Mouse (Mus musculus): Measurements from ENCODE around the gene Smarcd3. TPM values are rescaled to one million over a fixed set of nuclear protein-coding genes. Genes with fewer than 3 reads are reported as not detected.

Smarcd3 gene
- polyA plus RNA-seq, 1 experiment from 2014 or later = 44.2 TPM

DNA sequence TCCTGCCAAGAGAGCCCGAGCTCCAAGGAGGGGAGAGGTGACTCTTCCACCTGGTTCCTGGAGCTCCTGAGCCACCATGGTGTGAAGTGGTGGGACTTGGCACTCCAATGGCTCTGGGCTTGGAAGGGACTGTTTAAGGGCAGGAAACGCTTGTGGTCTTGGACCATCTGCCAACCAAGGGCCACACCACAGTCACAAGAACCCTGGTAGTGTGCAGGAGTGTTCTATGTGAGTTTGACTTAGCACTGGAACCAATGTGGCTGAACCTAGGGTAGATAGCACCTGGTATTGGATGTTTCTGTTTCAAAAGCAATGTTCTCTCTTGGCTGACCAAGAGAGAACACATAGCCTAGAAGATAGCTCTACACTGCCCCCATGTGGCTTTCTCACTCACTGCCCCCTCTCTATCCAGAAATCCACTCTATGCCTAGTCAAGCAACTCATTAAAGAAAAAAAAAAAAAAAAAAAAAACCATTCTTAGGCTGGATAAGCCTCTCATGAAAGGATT is 26.9 kb downstream of the Smarcd3 start:
- H3K4me3 ChIP-seq (ENCODE audit: low read depth, low read length) = no peak overlapping the region
- no peak for ATAC-seq (ENCODE audit: insufficient number of reproducible peaks, low FRiP score, low TSS enrichment, low read depth)

DNA sequence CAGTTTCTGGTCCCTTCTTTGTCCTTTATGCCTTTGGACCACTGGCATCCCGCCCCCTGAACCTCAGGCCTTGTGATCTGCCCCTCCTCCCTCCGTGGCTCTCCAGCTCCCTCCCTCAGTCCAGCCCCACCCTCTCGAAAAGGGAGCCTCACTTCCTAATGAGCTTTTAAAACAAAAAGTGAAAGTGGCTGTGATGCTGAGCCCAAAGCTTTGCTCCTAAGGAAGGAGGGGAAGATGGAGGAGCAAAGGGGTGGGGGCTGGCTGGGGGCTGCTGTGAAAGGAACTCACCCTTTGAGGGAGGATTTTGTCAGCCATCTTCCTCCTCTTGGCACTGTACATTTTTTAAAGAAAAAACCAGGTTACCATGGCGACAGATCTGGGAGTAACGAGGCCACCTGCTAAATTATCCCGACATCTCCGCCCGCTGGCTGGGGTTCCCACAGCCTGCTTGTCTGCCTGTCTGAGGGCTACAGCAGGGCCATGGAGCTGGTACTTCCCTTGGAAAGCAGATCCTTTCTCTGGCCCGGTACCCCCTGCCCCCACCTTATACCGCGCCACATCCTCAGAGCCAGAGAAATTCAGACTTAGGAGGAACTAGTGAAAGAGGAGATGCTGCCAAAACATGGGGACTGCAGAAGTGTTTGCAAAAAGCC is 27.6 kb downstream of the Smarcd3 start:
- H3K27ac ChIP-seq (replicated peaks; ENCODE audit: low read depth, low read length) = no peak overlapping the region
- no peaks in the 10 kb centered on the region for H3K27me3 ChIP-seq (ENCODE audit: control insufficient read depth, insufficient read depth, low read length)
- H3K9ac ChIP-seq (ENCODE audit: low read length) = peak overlapping the region; percentile 3; the same call in 1 of the 2 replicates
- H3K9me3 ChIP-seq (ENCODE audit: control insufficient read depth, low read length) = no peaks in the 10 kb centered on the region
- peaks cover 3% of the 10 kb centered on the region; the same call in 1 of the 2 replicates for H3K36me3 ChIP-seq (ENCODE audit: control insufficient read depth, insufficient read depth, low read length)
- no peak overlapping the region for H3K4me2 ChIP-seq (ENCODE audit: low read depth, severe bottlenecking)
- 24% methylated on average over 11 of the region's 11 CpGs for WGBS
- DNase-seq (ENCODE audit: low spot score) (no peak), ATAC-seq (ENCODE audit: insufficient number of reproducible peaks, low FRiP score, low TSS enrichment, low read depth) (no peak)
- H3K4me3 ChIP-seq (ENCODE audit: low read depth, low read length) = no peak overlapping the region
- peaks cover 25% of the 10 kb centered on the region for H3K4me1 ChIP-seq (ENCODE audit: control insufficient read depth, insufficient read depth, low read length)

More for the DNA sequence above, 26.9 kb downstream of the Smarcd3 start:
- DNase-seq (ENCODE audit: low spot score) = peak; percentile 87
- H3K4me2 ChIP-seq (ENCODE audit: low read depth, severe bottlenecking) = no peak overlapping the region
- H3K9ac ChIP-seq (ENCODE audit: low read length) = no peak overlapping the region; the same call in 1 of the 2 replicates
- peaks cover 3% of the 10 kb centered on the region; the same call in 1 of the 2 replicates for H3K36me3 ChIP-seq (ENCODE audit: control insufficient read depth, insufficient read depth, low read length)
- H3K27me3 ChIP-seq (ENCODE audit: control insufficient read depth, insufficient read depth, low read length) = no peaks in the 10 kb centered on the region
- H3K4me1 ChIP-seq (ENCODE audit: control insufficient read depth, insufficient read depth, low read length) = peaks cover 29% of the 10 kb centered on the region
- no peak overlapping the region for H3K27ac ChIP-seq (replicated peaks; ENCODE audit: low read depth, low read length)
- 64% methylated on average over 2 of the region's 2 CpGs for WGBS
- H3K9me3 ChIP-seq (ENCODE audit: control insufficient read depth, low read length) = no peaks in the 10 kb centered on the region

DNA sequence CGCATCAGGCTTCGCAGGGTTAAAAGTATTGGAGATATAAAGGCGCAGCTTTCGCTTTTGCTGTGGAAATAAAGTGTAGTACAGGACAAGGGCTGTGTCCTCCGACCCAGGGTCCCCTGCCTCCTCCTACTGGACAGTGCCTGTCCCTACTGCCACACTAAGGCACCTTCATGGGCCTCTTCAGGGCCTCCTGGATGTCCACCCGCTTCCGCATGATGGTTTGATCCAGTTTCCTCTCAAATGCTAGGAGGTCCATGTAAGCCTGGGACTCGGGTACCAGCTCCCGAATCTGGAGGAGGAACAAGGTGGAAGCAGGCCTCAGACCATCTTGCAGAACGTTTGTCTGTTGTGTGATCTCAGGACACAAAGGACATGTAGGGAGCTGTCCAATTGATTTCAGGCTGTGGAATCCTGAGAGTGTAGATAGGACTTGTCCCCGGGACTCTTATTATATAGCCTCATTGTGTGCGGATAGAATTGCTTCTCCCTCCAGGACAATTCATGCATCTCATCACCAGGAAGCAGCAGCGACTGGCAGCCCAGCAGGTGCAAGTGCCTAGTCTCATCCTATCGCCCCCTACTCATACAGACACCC is 28.3 kb downstream of the Smarcd3 start:
- Histone ChIP-seq H3K9me3 (ENCODE audit: control insufficient read depth, low read length) (no peaks in the 10 kb centered on the region), H3K4me1 (ENCODE audit: control insufficient read depth, insufficient read depth, low read length) (peaks cover 26% of the 10 kb centered on the region), H3K4me2 (ENCODE audit: low read depth, severe bottlenecking) (no peak overlapping the region), H3K36me3 (ENCODE audit: control insufficient read depth, insufficient read depth, low read length) (peaks cover 3% of the 10 kb centered on the region; the same call in 1 of the 2 replicates), H3K27me3 (ENCODE audit: control insufficient read depth, insufficient read depth, low read length) (no peaks in the 10 kb centered on the region), H3K4me3 (ENCODE audit: low read depth, low read length) (no peak overlapping the region), H3K9ac (ENCODE audit: low read length) (no peak overlapping the region), H3K27ac (replicated peaks; ENCODE audit: low read depth, low read length) (no peak overlapping the region)
- no peak for ATAC-seq (ENCODE audit: insufficient number of reproducible peaks, low FRiP score, low TSS enrichment, low read depth)
- no peak for DNase-seq (ENCODE audit: low spot score)
- 69% methylated on average over 14 of the region's 14 CpGs for WGBS

DNA sequence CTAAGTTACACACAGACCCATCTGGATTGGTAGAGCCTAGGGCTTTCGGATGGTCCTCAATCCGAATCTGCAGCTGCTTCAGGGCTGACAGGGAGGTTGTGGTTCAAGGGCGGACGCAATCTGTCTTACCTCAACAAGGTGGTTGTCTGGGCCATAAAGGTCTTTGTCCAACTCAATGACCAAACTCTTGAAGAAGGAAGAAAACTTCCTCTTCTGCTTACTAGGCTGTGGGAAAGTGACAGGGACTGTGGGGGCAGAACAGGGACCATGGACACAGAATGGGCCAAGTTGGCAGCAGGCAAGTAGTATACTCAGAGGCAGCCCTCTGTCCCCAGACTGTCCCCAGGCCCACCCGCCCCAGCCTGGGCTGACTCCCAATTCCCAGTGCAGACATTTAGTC is 28.9 kb downstream of the Smarcd3 start:
- H3K27me3 ChIP-seq (ENCODE audit: control insufficient read depth, insufficient read depth, low read length) = no peaks in the 10 kb centered on the region
- H3K4me3 ChIP-seq (ENCODE audit: low read depth, low read length) = no peak overlapping the region
- no peaks in the 10 kb centered on the region for H3K9me3 ChIP-seq (ENCODE audit: control insufficient read depth, low read length)
- WGBS = 94% methylated on average over 5 of the region's 5 CpGs
- ATAC-seq (ENCODE audit: insufficient number of reproducible peaks, low FRiP score, low TSS enrichment, low read depth) = no peak
- H3K4me1 ChIP-seq (ENCODE audit: control insufficient read depth, insufficient read depth, low read length) = peaks cover 20% of the 10 kb centered on the region
- no peak overlapping the region for H3K27ac ChIP-seq (replicated peaks; ENCODE audit: low read depth, low read length)
- no peak overlapping the region for H3K9ac ChIP-seq (ENCODE audit: low read length)
- peaks cover 3% of the 10 kb centered on the region; the same call in 1 of the 2 replicates for H3K36me3 ChIP-seq (ENCODE audit: control insufficient read depth, insufficient read depth, low read length)
- DNase-seq (ENCODE audit: low spot score) = no peak
- H3K4me2 ChIP-seq (ENCODE audit: low read depth, severe bottlenecking) = no peak overlapping the region

DNA sequence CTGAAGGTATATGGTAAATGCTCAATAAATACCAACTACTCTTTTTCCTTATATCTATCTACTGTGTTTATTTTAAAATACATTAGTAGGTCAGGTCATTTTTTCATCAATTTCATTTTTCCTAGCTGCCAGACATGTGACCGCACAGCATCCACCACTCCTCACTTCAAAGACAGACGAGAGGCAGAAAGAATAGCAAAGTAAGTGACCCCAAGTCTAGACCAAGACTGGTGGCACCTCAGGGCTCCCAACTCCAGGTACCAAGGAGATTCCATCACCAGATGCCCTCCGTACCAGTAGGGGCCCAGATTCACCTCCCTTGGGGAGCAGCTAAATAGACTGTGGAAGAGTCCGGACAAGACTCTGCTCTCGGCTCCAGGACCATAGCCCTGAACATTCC is 29.9 kb downstream of the Smarcd3 start:
- ATAC-seq (ENCODE audit: insufficient number of reproducible peaks, low FRiP score, low TSS enrichment, low read depth) (no peak), DNase-seq (ENCODE audit: low spot score) (no peak)
- H3K9me3 ChIP-seq (ENCODE audit: control insufficient read depth, low read length) = no peaks in the 10 kb centered on the region
- H3K27ac ChIP-seq (replicated peaks; ENCODE audit: low read depth, low read length) = no peak overlapping the region
- WGBS = 93% methylated on average over 5 of the region's 5 CpGs
- no peak overlapping the region for H3K9ac ChIP-seq (ENCODE audit: low read length)
- H3K36me3 ChIP-seq (ENCODE audit: control insufficient read depth, insufficient read depth, low read length) = peaks cover 3% of the 10 kb centered on the region; the same call in 1 of the 2 replicates
- no peak overlapping the region for H3K4me3 ChIP-seq (ENCODE audit: low read depth, low read length)
- peaks cover 18% of the 10 kb centered on the region for H3K4me1 ChIP-seq (ENCODE audit: control insufficient read depth, insufficient read depth, low read length)
- no peaks in the 10 kb centered on the region for H3K27me3 ChIP-seq (ENCODE audit: control insufficient read depth, insufficient read depth, low read length)
- H3K4me2 ChIP-seq (ENCODE audit: low read depth, severe bottlenecking) = no peak overlapping the region

DNA sequence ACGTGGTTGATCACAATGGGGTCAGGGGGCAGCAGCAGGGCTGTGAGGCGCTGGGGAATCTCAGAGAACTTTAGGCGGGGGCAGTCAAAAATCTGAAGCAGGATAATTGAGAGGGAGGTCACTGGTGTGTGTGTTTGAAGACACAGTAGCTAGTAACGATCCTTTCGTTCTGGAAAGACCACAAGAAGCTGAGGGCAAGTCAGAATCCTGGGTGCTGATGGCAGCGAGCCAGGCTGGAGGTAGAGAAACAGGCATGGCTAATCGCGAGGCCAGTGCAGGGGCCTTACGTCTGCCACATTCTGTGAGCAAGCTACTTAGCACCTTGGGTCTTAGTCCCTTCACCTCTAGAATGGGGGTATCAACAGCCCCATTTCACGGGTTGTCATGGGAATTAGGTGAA is 30.3 kb downstream of the Smarcd3 start:
- ATAC-seq (ENCODE audit: insufficient number of reproducible peaks, low FRiP score, low TSS enrichment, low read depth) (no peak), DNase-seq (ENCODE audit: low spot score) (no peak)
- no peak overlapping the region for H3K4me3 ChIP-seq (ENCODE audit: low read depth, low read length)
- WGBS = 67% methylated on average over 10 of the region's 10 CpGs
- H3K9me3 ChIP-seq (ENCODE audit: control insufficient read depth, low read length) = no peaks in the 10 kb centered on the region
- H3K27me3 ChIP-seq (ENCODE audit: control insufficient read depth, insufficient read depth, low read length) = no peaks in the 10 kb centered on the region
- H3K4me1 ChIP-seq (ENCODE audit: control insufficient read depth, insufficient read depth, low read length) = peaks cover 18% of the 10 kb centered on the region
- H3K9ac ChIP-seq (ENCODE audit: low read length) = no peak overlapping the region
- H3K36me3 ChIP-seq (ENCODE audit: control insufficient read depth, insufficient read depth, low read length) = peaks cover 6% of the 10 kb centered on the region; the same call in 1 of the 2 replicates
- H3K4me2 ChIP-seq (ENCODE audit: low read depth, severe bottlenecking) = no peak overlapping the region
- no peak overlapping the region for H3K27ac ChIP-seq (replicated peaks; ENCODE audit: low read depth, low read length)

DNA sequence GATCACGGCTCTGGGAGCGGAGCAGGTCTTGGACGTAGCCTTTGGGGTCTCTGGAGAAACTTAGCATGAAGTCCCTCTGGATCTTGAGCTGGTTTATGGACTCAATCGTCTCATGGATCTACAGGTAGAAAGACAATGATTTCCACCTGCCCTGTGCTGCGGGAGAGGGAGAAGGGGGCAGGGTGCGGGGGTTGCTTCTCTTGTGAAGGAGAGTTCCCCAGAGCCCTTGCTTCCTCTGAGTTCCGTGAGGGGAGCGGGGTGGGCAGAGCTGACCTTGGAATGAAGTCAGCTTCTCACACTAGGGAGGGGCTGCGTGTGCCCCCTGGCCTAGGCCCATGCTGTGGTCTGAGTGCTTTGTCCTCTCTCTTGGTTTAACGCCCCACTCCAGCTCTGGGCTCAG is 31.0 kb downstream of the Smarcd3 start:
- ATAC-seq (ENCODE audit: insufficient number of reproducible peaks, low FRiP score, low TSS enrichment, low read depth) (no peak), DNase-seq (ENCODE audit: low spot score) (no peak)
- Histone ChIP-seq H3K4me2 (ENCODE audit: low read depth, severe bottlenecking) (no peak overlapping the region), H3K36me3 (ENCODE audit: control insufficient read depth, insufficient read depth, low read length) (peaks cover 6% of the 10 kb centered on the region; the same call in 1 of the 2 replicates), H3K27me3 (ENCODE audit: control insufficient read depth, insufficient read depth, low read length) (no peaks in the 10 kb centered on the region), H3K9me3 (ENCODE audit: control insufficient read depth, low read length) (no peaks in the 10 kb centered on the region), H3K27ac (replicated peaks; ENCODE audit: low read depth, low read length) (no peak overlapping the region), H3K9ac (ENCODE audit: low read length) (no peak overlapping the region), H3K4me3 (ENCODE audit: low read depth, low read length) (no peak overlapping the region), H3K4me1 (ENCODE audit: control insufficient read depth, insufficient read depth, low read length) (peaks cover 16% of the 10 kb centered on the region)
- WGBS = 80% methylated on average over 10 of the region's 10 CpGs

DNA sequence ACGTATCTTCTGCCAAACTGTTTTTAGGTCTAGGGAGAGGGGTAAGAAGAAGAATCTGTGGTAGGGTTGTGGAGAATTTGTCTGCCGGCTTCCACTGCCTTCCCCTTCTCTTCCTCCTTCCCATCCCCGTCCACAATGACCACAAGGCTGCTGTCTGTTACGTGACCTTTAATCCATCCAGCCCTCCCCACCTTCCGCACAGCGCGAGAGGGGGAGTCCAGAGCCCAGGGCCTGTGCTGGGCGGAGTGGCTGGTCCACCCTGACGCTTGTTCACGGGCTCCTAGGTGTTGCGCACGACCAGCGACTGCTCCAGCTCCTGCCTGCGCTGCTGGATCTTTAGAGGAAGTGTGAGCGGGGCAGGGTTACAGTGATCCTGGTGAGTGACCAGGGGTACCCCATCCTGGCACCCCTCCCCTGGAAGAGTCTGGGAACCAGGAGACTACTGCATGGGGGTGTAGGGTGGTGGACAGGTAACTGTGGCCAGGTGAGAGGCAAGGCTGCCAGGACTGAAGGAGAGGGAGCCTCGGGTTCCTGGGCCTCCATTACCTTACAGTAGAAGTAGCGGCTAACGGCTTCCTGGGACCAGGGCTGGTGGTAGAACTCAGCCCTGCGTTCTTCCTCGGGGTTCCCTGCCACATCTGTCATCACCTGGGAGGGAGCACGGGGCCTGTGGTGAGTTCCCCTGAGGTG is 31.6 kb downstream of the Smarcd3 start:
- H3K27ac ChIP-seq (replicated peaks; ENCODE audit: low read depth, low read length) = no peak overlapping the region

More for the DNA sequence above, 31.6 kb downstream of the Smarcd3 start:
- Histone ChIP-seq H3K4me3 (ENCODE audit: low read depth, low read length) (no peak overlapping the region), H3K9me3 (ENCODE audit: control insufficient read depth, low read length) (no peaks in the 10 kb centered on the region), H3K9ac (ENCODE audit: low read length) (no peak overlapping the region), H3K36me3 (ENCODE audit: control insufficient read depth, insufficient read depth, low read length) (peaks cover 6% of the 10 kb centered on the region; the same call in 1 of the 2 replicates), H3K4me1 (ENCODE audit: control insufficient read depth, insufficient read depth, low read length) (peaks cover 16% of the 10 kb centered on the region), H3K27me3 (ENCODE audit: control insufficient read depth, insufficient read depth, low read length) (no peaks in the 10 kb centered on the region), H3K4me2 (ENCODE audit: low read depth, severe bottlenecking) (no peak overlapping the region)
- WGBS = 63% methylated on average over 21 of the region's 21 CpGs
- no peak for DNase-seq (ENCODE audit: low spot score)
- ATAC-seq (ENCODE audit: insufficient number of reproducible peaks, low FRiP score, low TSS enrichment, low read depth) = no peak
